ENCODE assay signal across 26 mouse cellular contexts in genomic region chr5:120074101-120074500, GRCm38 (mm10). TPM values are rescaled to one million over a fixed set of nuclear protein-coding genes. Genes with fewer than 3 reads are reported as not detected.
DNase-seq lines count a peak whose midpoint lies in the region; ATAC-seq and TF ChIP-seq lines count a peak whose summit lies in the region.
"Had no signal": no experiment of that assay in that cellular context is flagged by ENCODE, and none has a peak within 500 bp of the region (broad histone marks: within the 10 kb centered on the region; RNA-seq: fewer than 3 reads in every experiment).

No protein-coding gene starts in this region.

- no peak for ATAC-seq in hindbrain, postnatal 0 days
- ATAC-seq in common myeloid progenitor, adult 5-6 weeks (replicated peaks; ENCODE audit: low read depth, poor library complexity, severe bottlenecking) = peak; percentile 58; the same call in 1 of the 2 replicates
- ATAC-seq: activated CD4-positive, CD25-positive, alpha-beta regulatory T cell, adult 4 months; forebrain, embryonic 15.5 days; intestine, postnatal 0 days; liver, embryonic 12.5 days; liver, postnatal 0 days; lung, postnatal 0 days; midbrain, embryonic 15.5 days had no signal

- H3K27ac ChIP-seq in hindbrain, postnatal 0 days = no peak overlapping the region
- H3K27ac ChIP-seq in hindbrain, embryonic 10.5 days = no peak overlapping the region
- H3K27ac ChIP-seq: forebrain, embryonic 15.5 days; gastrocnemius, adult 2 months; hindbrain, embryonic 13.5 days; liver, embryonic 12.5 days; macrophage; midbrain, embryonic 15.5 days had no signal

- no peaks in the 10 kb centered on the region for H3K36me3 ChIP-seq in hindbrain, postnatal 0 days (ENCODE audit: insufficient read depth, low read length)
- H3K36me3 ChIP-seq in hindbrain, embryonic 10.5 days = no peaks in the 10 kb centered on the region
- H3K36me3 ChIP-seq: forebrain, embryonic 15.5 days; hindbrain, embryonic 13.5 days; liver, embryonic 12.5 days; midbrain, embryonic 15.5 days had no signal

- 52% methylated on average over 9 of the region's 9 CpGs for WGBS in hindbrain, postnatal 0 days
- 78% methylated on average over 9 of the region's 9 CpGs for WGBS in hindbrain, embryonic 10.5 days

- no peak overlapping the region for H3K4me2 ChIP-seq in hindbrain, postnatal 0 days (ENCODE audit: low read depth, low read length)
- H3K4me2 ChIP-seq: forebrain, embryonic 15.5 days; hindbrain, embryonic 13.5 days; liver, embryonic 12.5 days; midbrain, embryonic 15.5 days had no signal

- TF ChIP-seq CTCF in hindbrain, postnatal 0 days (IDR thresholded peaks at IDR 0.05; ENCODE audit: low read depth) = no peak

- no peak overlapping the region for H3K4me3 ChIP-seq in hindbrain, postnatal 0 days (ENCODE audit: low read length)
- no peak overlapping the region for H3K4me3 ChIP-seq in hindbrain, embryonic 10.5 days
- H3K4me3 ChIP-seq: forebrain, embryonic 15.5 days; gastrocnemius, adult 2 months; hindbrain, embryonic 13.5 days; liver, embryonic 12.5 days; midbrain, embryonic 15.5 days had no signal

- H3K4me1 ChIP-seq in hindbrain, postnatal 0 days (ENCODE audit: insufficient read depth, low read length) = no peaks in the 10 kb centered on the region
- H3K4me1 ChIP-seq in hindbrain, embryonic 10.5 days (replicated peaks) = no peaks in the 10 kb centered on the region
- H3K4me1 ChIP-seq: hindbrain, embryonic 13.5 days; liver, embryonic 12.5 days; midbrain, embryonic 15.5 days had no signal

- H3K9me3 ChIP-seq in hindbrain, postnatal 0 days (ENCODE audit: low read length) = no peaks in the 10 kb centered on the region
- no peaks in the 10 kb centered on the region for H3K9me3 ChIP-seq in hindbrain, embryonic 10.5 days
- H3K9me3 ChIP-seq: forebrain, embryonic 15.5 days; hindbrain, embryonic 13.5 days; liver, embryonic 12.5 days; midbrain, embryonic 15.5 days had no signal

- no peak overlapping the region for H3K9ac ChIP-seq in hindbrain, postnatal 0 days (replicated peaks; ENCODE audit: low read length)
- H3K9ac ChIP-seq: forebrain, embryonic 15.5 days; hindbrain, embryonic 13.5 days; liver, embryonic 12.5 days; liver, postnatal 0 days; midbrain, embryonic 15.5 days had no signal

- no peaks in the 10 kb centered on the region for H3K27me3 ChIP-seq in hindbrain, postnatal 0 days (ENCODE audit: insufficient read depth, low read length)
- peaks cover 3% of the 10 kb centered on the region; the same call in 1 of the 2 replicates for H3K27me3 ChIP-seq in hindbrain, embryonic 10.5 days (ENCODE audit: insufficient read depth, poor library complexity, severe bottlenecking)
- H3K27me3 ChIP-seq: forebrain, embryonic 15.5 days; midbrain, embryonic 15.5 days had no signal

- peak; percentile 68 to 75 for DNase-seq in cerebellum, postnatal 10 days
- DNase-seq in cerebellum, adult 9-11 months = no peak
- peak; percentile 12 for DNase-seq in hindbrain, postnatal 0 days (ENCODE audit: low spot score)
- DNase-seq in hindbrain, embryonic 10.5 days (ENCODE audit: low spot score) = no peak
- DNase-seq in right cerebral cortex, postnatal 14 days = peak; percentile 15
- no peak for DNase-seq in right cerebral cortex, postnatal 10 days (ENCODE audit: low spot score in 2 of 2)
- no peak for DNase-seq in gastrocnemius, adult 18-20 months (ENCODE audit: low spot score)
- DNase-seq: adrenal gland, adult 2 months; adrenal gland, postnatal 36 days; cerebellum, adult 8-10 months; gastrocnemius, adult 2 months; gastrocnemius, postnatal 36 days; heart, postnatal 14 days; kidney, postnatal 14 days; layer of hippocampus, adult 9-11 months; liver, postnatal 0 days; right cerebral cortex, adult 18-20 months had no signal

RNA-seq across cellular contexts. Expression of gene Rbm19, which starts 42.2 kb away (rescaled TPM):
- total RNA-seq in hindbrain, postnatal 0 days (2014; rRNA removed) = 33.4 and 33.8 TPM in 2 replicates
- 15.5 and 17.2 TPM in 2 replicates for polyA plus RNA-seq in hindbrain, postnatal 0 days (2015; fragmentation: Nextera tagmentation; extraction: Ambion mirVana)
- 27.6 and 31.9 TPM in 2 replicates for polyA plus RNA-seq in hindbrain, embryonic 10.5 days (2016; fragmentation: Nextera tagmentation; extraction: Ambion mirVana)
- total RNA-seq in common myeloid progenitor, adult 5-6 weeks (2017) = 24.2 and 30.3 TPM in 2 replicates
- total RNA-seq in gastrocnemius, adult 18-20 months (2021) = 10 to 100 TPM; 15.2 to 20.1 TPM

Comparison
In these comparisons a context has a peak if more than half of its experiments do, and no peak if none do; other contexts are left out.
1. DNase-seq: peak in cerebellum, postnatal 10 days (2 of 2), hindbrain, postnatal 0 days (single experiment) and right cerebral cortex, postnatal 14 days (single experiment); none in cerebellum, adult 9-11 months (single experiment), hindbrain, embryonic 10.5 days (single experiment), right cerebral cortex, postnatal 10 days (0 of 2) and gastrocnemius, adult 18-20 months (single experiment).